Mouse (Mus musculus) frontal cortex, postnatal 14 days (tissue): ENCODE results near the gene Junb.
A peak's percentile ranks its signal among the peaks of the same experiment; 100 is the strongest.

ENCODE experiments used
- DNase-seq, 2 experiments: peaks; one replicate each; pipeline ENCODE4 v3.0.0; 2022; ENCODE audit warnings: low spot score in 2 of 2

Junb gene

GRCm38 (mm10) chr8:84973079-84973478, 5.4 kb downstream of the Junb start:
- DNase-seq: no peak

GRCm38 (mm10) chr8:84970913-84971312, 7.6 kb downstream of the Junb start:
- peak in 1 of 2 experiments; percentile 4 for DNase-seq

GRCm38 (mm10) chr8:84970135-84970790, 8.3 kb downstream of the Junb start:
- peak in 1 of 2 experiments; percentile 9 for DNase-seq

- peak; percentile 51 to 67 for DNase-seq
Measured at GRCm38 (mm10) chr8:84969241-84970134, 9.0 kb downstream of the Junb start, which contains the start of the genes Gm49661, Prdx2 and Rnaseh2a. TSS of gene Gm49661 (minus strand) at chr8:84969433. TSS of gene Prdx2 (plus strand) at chr8:84969587. TSS of gene Rnaseh2a (minus strand) at chr8:84969767.

- DNase-seq: no peak
Measured at GRCm38 (mm10) chr8:84968650-84969049, 9.9 kb downstream of the Junb start.

- DNase-seq: peak in 1 of 2 experiments; percentile 11
Measured at GRCm38 (mm10) chr8:84967532-84968304, 10.8 kb downstream of the Junb start.

- DNase-seq: peak in 1 of 2 experiments; percentile 5
Measured at GRCm38 (mm10) chr8:84966603-84967002, 11.9 kb downstream of the Junb start.

GRCm38 (mm10) chr8:84965731-84966291, 12.7 kb downstream of the Junb start:
- DNase-seq: peak; percentile 91

- DNase-seq: no peak
Measured at GRCm38 (mm10) chr8:84963952-84964351, 14.6 kb downstream of the Junb start.

- no peak for DNase-seq
Measured at GRCm38 (mm10) chr8:84959811-84960210, 18.7 kb downstream of the Junb start.

- peak in 1 of 2 experiments; percentile 69 for DNase-seq
Measured at GRCm38 (mm10) chr8:84956768-84957167, 21.8 kb downstream of the Junb start.

GRCm38 (mm10) chr8:84952612-84953255, 25.8 kb downstream of the Junb start:
- no peak for DNase-seq

GRCm38 (mm10) chr8:84949753-84950152, 28.8 kb downstream of the Junb start:
- DNase-seq: no peak

- DNase-seq: no peak
Measured at GRCm38 (mm10) chr8:84947241-84947545, 31.3 kb downstream of the Junb start.

- no peak for DNase-seq
Measured at GRCm38 (mm10) chr8:84946528-84947240, 31.8 kb downstream of the Junb start, which contains the start of gene Rtbdn. TSS of gene Rtbdn (plus strand) at chr8:84946991.

- DNase-seq: no peak
Measured at GRCm38 (mm10) chr8:84945633-84946527, 32.6 kb downstream of the Junb start.

- peak; percentile 65 to 75 for DNase-seq
Measured at GRCm38 (mm10) chr8:84945235-84945632, 33.3 kb downstream of the Junb start.

GRCm38 (mm10) chr8:84944478-84945160, 33.9 kb downstream of the Junb start:
- peak in 1 of 2 experiments; percentile 65 for DNase-seq

GRCm38 (mm10) chr8:84943699-84944098, 34.8 kb downstream of the Junb start:
- DNase-seq: no peak
